Mouse (Mus musculus): ENCODE measurements around the gene Pcnx. TPM values are rescaled to one million over a fixed set of nuclear protein-coding genes. Genes with fewer than 3 reads are reported as not detected.

Pcnx gene
- polyA plus RNA-seq, 1 experiment from 2014 or later = 12.1 TPM

Other genes with a start within 250 kb of the Pcnx start
- 3.5 and 5.2 TPM in 2 replicates for gene Ttc9, start 228.8 kb upstream of the Pcnx start, polyA plus RNA-seq (2016; fragmentation: Nextera tagmentation; extraction: Ambion mirVana)
- gene Map3k9, start 78.8 kb upstream of the Pcnx start, polyA plus RNA-seq (2016; fragmentation: Nextera tagmentation; extraction: Ambion mirVana) = 5.6 and 6.2 TPM in 2 replicates

Data from midbrain, embryonic 12.5 days (tissue).